Mouse (Mus musculus): ENCODE results near the gene Atg101. TPM values are rescaled to one million over a fixed set of nuclear protein-coding genes. Genes with fewer than 3 reads are reported as not detected.

Atg101 gene
- total RNA-seq, 1 experiment = 116 TPM

DNA sequence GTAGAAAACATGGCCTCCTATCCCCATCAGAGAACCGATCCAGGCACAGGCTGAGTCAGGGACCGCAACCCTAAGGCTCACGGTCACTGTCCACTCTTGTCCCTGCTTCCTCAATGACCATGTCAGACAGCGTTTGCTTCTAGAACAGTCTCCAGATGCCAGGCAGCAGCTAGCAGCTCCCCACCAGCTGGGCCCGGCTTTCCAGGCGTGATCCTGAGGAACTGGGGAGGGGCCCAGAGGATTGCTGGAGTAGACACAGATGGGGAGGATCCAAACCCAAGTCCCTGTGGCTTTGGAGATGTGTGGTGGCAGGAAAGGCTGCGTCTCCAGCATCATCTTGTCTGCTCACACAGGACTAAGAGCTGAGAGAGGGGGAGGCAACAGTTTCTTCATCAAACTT, 11.0 kb downstream of the Atg101 start:
- Histone ChIP-seq H3K9me3 (ENCODE audit: control insufficient read depth, insufficient read depth, low read depth, low read length) (no peaks in the 10 kb centered on the region), H3K4me3 (ENCODE audit: insufficient read depth in 1 of 2, low read depth in 1 of 2, low read length in 2 of 2, poor library complexity in 1 of 2, severe bottlenecking in 1 of 2) (no peak overlapping the region), H3K4me1 (ENCODE audit: control insufficient read depth in 2 of 2, insufficient read depth in 2 of 2, low read length in 2 of 2, poor library complexity in 1 of 2) (peaks cover 0 to 4% of the 10 kb centered on the region in 2 experiments; a peak in 1 of 4 replicates), H3K9ac (ENCODE audit: insufficient read depth, low read depth, low read length, poor library complexity, severe bottlenecking) (no peak overlapping the region), H3K36me3 (ENCODE audit: control insufficient read depth, insufficient read depth, low read length, poor library complexity, severe bottlenecking) (peaks cover 15% of the 10 kb centered on the region), H3K27ac (ENCODE audit: insufficient read depth, low read depth, low read length, poor library complexity, severe bottlenecking) (no peak overlapping the region)
- TF ChIP-seq MAFK (IDR thresholded peaks at IDR 0.05; ENCODE audit: insufficient read depth, low read depth, low read length) (no peak), HCFC1 (IDR thresholded peaks at IDR 0.05; ENCODE audit: borderline replicate concordance, insufficient read depth, low read length) (no peak), CHD2 (IDR thresholded peaks at IDR 0.05; ENCODE audit: low read depth, low read length) (no peak), ZC3H11A (IDR thresholded peaks at IDR 0.05; ENCODE audit: borderline replicate concordance, low read depth, low read length) (no peak), ZNF384 (IDR thresholded peaks at IDR 0.05; ENCODE audit: low read depth, low read length) (no peak)
- in situ Hi-C loops (cut with MboI; ENCODE audit: low sequenced_read_pairs in 2 of 2, unreplicated experiment in 2 of 2) = no loop called here
- DNase-seq (ENCODE audit: low read depth, low spot score) = no peak

DNA sequence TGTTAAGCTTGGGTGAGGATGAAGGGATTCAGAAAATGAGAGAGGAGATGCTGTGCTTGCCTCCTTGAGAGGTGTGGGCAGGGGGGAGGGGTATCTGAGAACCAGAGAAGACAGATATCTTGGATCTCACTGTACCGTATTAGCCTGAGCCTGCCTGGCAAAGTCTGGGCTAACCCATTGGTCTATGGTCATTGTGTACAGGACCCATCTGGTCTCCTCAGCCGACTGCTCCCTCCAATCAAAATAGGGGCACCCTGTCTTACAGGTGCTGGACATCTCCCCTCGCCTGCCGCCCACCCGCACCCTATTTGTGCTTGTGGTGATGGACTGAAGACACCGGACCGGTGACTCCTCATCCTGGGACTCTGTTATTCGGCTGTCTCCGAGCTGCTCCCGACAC, 11.5 kb downstream of the Atg101 start:
- no peaks in the 10 kb centered on the region for H3K9me3 ChIP-seq (ENCODE audit: control insufficient read depth, insufficient read depth, low read depth, low read length)
- H3K4me3 ChIP-seq (ENCODE audit: insufficient read depth in 1 of 2, low read depth in 1 of 2, low read length in 2 of 2, poor library complexity in 1 of 2, severe bottlenecking in 1 of 2) = no peak overlapping the region
- peaks cover 10% of the 10 kb centered on the region for H3K36me3 ChIP-seq (ENCODE audit: control insufficient read depth, insufficient read depth, low read length, poor library complexity, severe bottlenecking)
- H3K27ac ChIP-seq (ENCODE audit: insufficient read depth, low read depth, low read length, poor library complexity, severe bottlenecking) = no peak overlapping the region
- peaks cover 0 to 4% of the 10 kb centered on the region in 2 experiments; a peak in 1 of 4 replicates for H3K4me1 ChIP-seq (ENCODE audit: control insufficient read depth in 2 of 2, insufficient read depth in 2 of 2, low read length in 2 of 2, poor library complexity in 1 of 2)
- in situ Hi-C loops (cut with MboI; ENCODE audit: low sequenced_read_pairs in 2 of 2, unreplicated experiment in 2 of 2) = no loop called here
- no peak overlapping the region for H3K9ac ChIP-seq (ENCODE audit: insufficient read depth, low read depth, low read length, poor library complexity, severe bottlenecking)
- no peak for DNase-seq (ENCODE audit: low read depth, low spot score)
- no peak for TF ChIP-seq ZC3H11A (IDR thresholded peaks at IDR 0.05; ENCODE audit: borderline replicate concordance, low read depth, low read length)
- TF ChIP-seq CHD2 (IDR thresholded peaks at IDR 0.05; ENCODE audit: low read depth, low read length) = no peak
- TF ChIP-seq HCFC1 (IDR thresholded peaks at IDR 0.05; ENCODE audit: borderline replicate concordance, insufficient read depth, low read length) = no peak
- TF ChIP-seq MAFK (IDR thresholded peaks at IDR 0.05; ENCODE audit: insufficient read depth, low read depth, low read length) = no peak
- no peak for TF ChIP-seq ZNF384 (IDR thresholded peaks at IDR 0.05; ENCODE audit: low read depth, low read length)

DNA sequence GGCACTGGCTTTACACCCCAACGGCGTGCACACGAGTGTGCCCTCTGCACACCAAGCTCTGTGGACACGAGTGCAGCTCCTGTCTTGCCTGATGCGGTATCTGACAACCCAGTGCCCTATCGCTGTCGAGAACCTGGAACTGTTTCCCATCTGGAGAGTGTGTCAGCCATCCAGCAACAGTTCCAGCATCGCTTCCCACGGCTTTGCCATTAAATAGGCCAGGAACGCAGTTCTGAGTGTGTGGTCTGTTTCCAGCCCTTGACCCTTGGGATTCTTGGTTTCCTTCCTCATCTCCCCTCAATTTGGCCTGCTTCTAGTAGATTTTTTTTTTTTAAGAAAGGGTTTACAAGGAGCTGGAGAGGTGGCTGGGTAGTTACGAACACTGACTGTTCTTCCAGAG, 12.0 kb downstream of the Atg101 start:
- no peak for DNase-seq (ENCODE audit: low read depth, low spot score)
- Histone ChIP-seq H3K4me3 (ENCODE audit: insufficient read depth in 1 of 2, low read depth in 1 of 2, low read length in 2 of 2, poor library complexity in 1 of 2, severe bottlenecking in 1 of 2) (no peak overlapping the region), H3K4me1 (ENCODE audit: control insufficient read depth in 2 of 2, insufficient read depth in 2 of 2, low read length in 2 of 2, poor library complexity in 1 of 2) (peaks cover 0 to 4% of the 10 kb centered on the region in 2 experiments; a peak in 1 of 4 replicates), H3K9me3 (ENCODE audit: control insufficient read depth, insufficient read depth, low read depth, low read length) (no peaks in the 10 kb centered on the region), H3K36me3 (ENCODE audit: control insufficient read depth, insufficient read depth, low read length, poor library complexity, severe bottlenecking) (peaks cover 5% of the 10 kb centered on the region), H3K27ac (ENCODE audit: insufficient read depth, low read depth, low read length, poor library complexity, severe bottlenecking) (no peak overlapping the region), H3K9ac (ENCODE audit: insufficient read depth, low read depth, low read length, poor library complexity, severe bottlenecking) (no peak overlapping the region)
- no peak for TF ChIP-seq CHD2 (IDR thresholded peaks at IDR 0.05; ENCODE audit: low read depth, low read length)
- TF ChIP-seq ZC3H11A (IDR thresholded peaks at IDR 0.05; ENCODE audit: borderline replicate concordance, low read depth, low read length) = no peak
- TF ChIP-seq ZNF384 (IDR thresholded peaks at IDR 0.05; ENCODE audit: low read depth, low read length) = no peak
- no peak for TF ChIP-seq MAFK (IDR thresholded peaks at IDR 0.05; ENCODE audit: insufficient read depth, low read depth, low read length)
- TF ChIP-seq HCFC1 (IDR thresholded peaks at IDR 0.05; ENCODE audit: borderline replicate concordance, insufficient read depth, low read length) = no peak
- in situ Hi-C loops (cut with MboI; ENCODE audit: low sequenced_read_pairs in 2 of 2, unreplicated experiment in 2 of 2) = no loop called here

DNA sequence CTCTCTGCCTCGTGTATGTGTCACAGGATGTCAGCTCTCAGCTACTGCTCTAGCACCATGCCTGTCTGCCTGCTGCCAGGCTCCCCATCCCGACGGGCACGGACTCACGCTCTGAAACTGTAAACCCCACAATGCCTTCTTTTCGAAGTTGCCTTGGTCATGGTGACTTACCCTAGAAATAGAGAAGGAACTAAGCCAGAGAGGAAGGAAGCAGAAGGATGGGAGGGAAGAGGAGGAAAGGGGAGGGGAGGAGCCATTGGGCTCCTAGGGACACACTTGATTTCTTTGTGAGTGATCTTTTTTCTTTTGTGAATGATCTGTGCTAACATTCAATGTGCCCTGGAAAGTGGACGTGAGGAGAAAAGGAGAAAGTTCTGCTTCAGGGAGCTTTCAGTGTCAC, 13.9 kb downstream of the Atg101 start:
- no peak overlapping the region for H3K4me3 ChIP-seq (ENCODE audit: insufficient read depth in 1 of 2, low read depth in 1 of 2, low read length in 2 of 2, poor library complexity in 1 of 2, severe bottlenecking in 1 of 2)

DNA sequence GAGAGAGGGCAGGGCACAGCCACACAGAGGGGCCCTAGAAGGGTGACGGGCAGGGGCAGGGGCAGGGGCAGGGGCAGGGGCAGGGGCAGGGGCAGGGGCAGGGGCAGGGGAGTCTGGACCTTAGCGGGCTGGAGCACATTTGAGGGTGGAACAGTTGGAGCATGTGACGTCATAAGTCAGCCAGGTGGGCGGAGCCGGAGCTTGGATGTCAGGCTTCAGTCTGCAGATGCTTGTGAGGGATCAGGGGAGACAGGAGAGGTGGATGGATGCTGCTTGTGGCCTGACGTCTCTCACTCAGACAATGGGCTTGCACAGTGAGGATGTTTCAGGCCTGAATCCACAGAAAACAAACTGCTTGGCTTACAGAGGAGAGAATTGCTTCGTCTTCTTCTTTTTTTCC, 14.5 kb downstream of the Atg101 start:
- DNase-seq (ENCODE audit: low read depth, low spot score) = no peak
- no peak overlapping the region for H3K4me3 ChIP-seq (ENCODE audit: insufficient read depth in 1 of 2, low read depth in 1 of 2, low read length in 2 of 2, poor library complexity in 1 of 2, severe bottlenecking in 1 of 2)
- TF ChIP-seq MAFK (IDR thresholded peaks at IDR 0.05; ENCODE audit: insufficient read depth, low read depth, low read length) = no peak
- TF ChIP-seq CHD2 (IDR thresholded peaks at IDR 0.05; ENCODE audit: low read depth, low read length) = no peak
- H3K27ac ChIP-seq (ENCODE audit: insufficient read depth, low read depth, low read length, poor library complexity, severe bottlenecking) = no peak overlapping the region
- H3K36me3 ChIP-seq (ENCODE audit: control insufficient read depth, insufficient read depth, low read length, poor library complexity, severe bottlenecking) = no peaks in the 10 kb centered on the region
- no peak overlapping the region for H3K9ac ChIP-seq (ENCODE audit: insufficient read depth, low read depth, low read length, poor library complexity, severe bottlenecking)
- no peaks in the 10 kb centered on the region; a peak in 1 of 4 replicates for H3K4me1 ChIP-seq (ENCODE audit: control insufficient read depth in 2 of 2, insufficient read depth in 2 of 2, low read length in 2 of 2, poor library complexity in 1 of 2)
- in situ Hi-C loops (cut with MboI; ENCODE audit: low sequenced_read_pairs in 2 of 2, unreplicated experiment in 2 of 2) = no loop called here
- no peaks in the 10 kb centered on the region for H3K9me3 ChIP-seq (ENCODE audit: control insufficient read depth, insufficient read depth, low read depth, low read length)

More for the DNA sequence above, 13.9 kb downstream of the Atg101 start:
- H3K4me1 ChIP-seq (ENCODE audit: control insufficient read depth in 2 of 2, insufficient read depth in 2 of 2, low read length in 2 of 2, poor library complexity in 1 of 2) = peaks cover 0 to 3% of the 10 kb centered on the region in 2 experiments; a peak in 1 of 4 replicates
- H3K27ac ChIP-seq (ENCODE audit: insufficient read depth, low read depth, low read length, poor library complexity, severe bottlenecking) = no peak overlapping the region
- no peak for DNase-seq (ENCODE audit: low read depth, low spot score)
- no peak overlapping the region for H3K9ac ChIP-seq (ENCODE audit: insufficient read depth, low read depth, low read length, poor library complexity, severe bottlenecking)
- TF ChIP-seq MAFK (IDR thresholded peaks at IDR 0.05; ENCODE audit: insufficient read depth, low read depth, low read length) (no peak), HCFC1 (IDR thresholded peaks at IDR 0.05; ENCODE audit: borderline replicate concordance, insufficient read depth, low read length) (no peak)
- no peaks in the 10 kb centered on the region for H3K9me3 ChIP-seq (ENCODE audit: control insufficient read depth, insufficient read depth, low read depth, low read length)
- in situ Hi-C loops (cut with MboI; ENCODE audit: low sequenced_read_pairs in 2 of 2, unreplicated experiment in 2 of 2) = no loop called here
- no peaks in the 10 kb centered on the region for H3K36me3 ChIP-seq (ENCODE audit: control insufficient read depth, insufficient read depth, low read length, poor library complexity, severe bottlenecking)
